Mouse (Mus musculus) gastrocnemius, postnatal 4 days (tissue): ENCODE measurements around the gene Gm3159. TPM values are rescaled to one million over a fixed set of nuclear protein-coding genes. Genes with fewer than 3 reads are reported as not detected.
"Not testable (repeated sequence)": the region's sequence is repeated elsewhere in the genome, so short reads cannot be mapped to it uniquely, and the experiment has no call there.

Experiments
- DNase-seq, 2 experiments: peaks; one replicate each; pipeline ENCODE4 v3.0.0; 2021 to 2022; ENCODE audit warnings: low spot score in 2 of 2, mixed read lengths in 2 of 2
- long read RNA-seq, 2 experiments: library from polyadenylated mRNA; stranded (forward); transcript quantifications; one replicate each; pipeline ENCODE4 v2.0.0; 2021
- total RNA-seq, 2 experiments: library from RNA; stranded (reverse); gene quantifications; 2 replicates each; pipeline ENCODE4 v1.2.3; 2021

Gm3159 gene
- total RNA-seq, result not detected
- long read RNA-seq, experiment 1, result 0 reads
- long read RNA-seq, experiment 2, result 0 reads

DNA sequence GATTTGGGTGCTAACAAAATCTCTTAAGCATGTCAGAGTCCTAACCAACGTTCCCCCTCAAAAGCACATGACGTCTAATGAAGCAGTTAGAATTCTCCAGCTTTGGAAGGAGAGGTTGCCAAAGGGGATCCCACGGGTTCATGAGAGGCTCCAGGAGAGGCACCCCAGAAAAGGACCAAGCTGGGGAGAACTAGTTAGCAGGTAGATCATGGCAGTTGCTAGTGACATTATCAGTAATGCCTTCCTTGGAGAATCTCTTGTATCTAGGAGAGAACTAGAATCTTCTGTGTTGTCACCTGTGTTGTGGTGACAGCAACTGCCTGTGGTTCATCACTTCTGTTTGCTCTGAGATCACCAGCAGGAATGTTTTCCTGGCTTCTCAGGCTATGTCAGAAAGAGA, at the start of gene Gm3159:
Gene Gm3159 (plus strand): TSS at position 301 of the 400 bp plus-strand sequence.
- not testable (repeated sequence) for DNase-seq

DNA sequence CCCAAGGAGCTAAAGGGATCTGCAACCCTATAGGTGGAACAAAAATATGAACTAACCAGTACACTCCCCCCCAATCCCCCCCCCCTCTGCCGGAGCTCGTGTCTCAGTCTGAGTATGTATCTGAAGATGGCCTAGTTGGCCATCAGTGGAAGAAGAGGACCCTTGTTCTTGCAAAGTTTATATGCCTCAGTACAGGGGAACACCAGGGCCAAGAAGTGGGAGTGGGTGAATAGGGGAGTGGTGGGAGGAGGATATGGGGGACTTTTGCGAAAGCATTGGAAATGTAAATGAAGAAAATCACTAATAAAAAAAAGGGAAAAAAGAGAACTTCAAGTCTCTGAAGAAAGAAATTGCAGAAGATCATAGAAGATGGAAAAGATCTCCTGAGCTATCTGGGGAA, 28.3 kb upstream of the Gm3159 start:
- DNase-seq, result not testable (repeated sequence)

DNA sequence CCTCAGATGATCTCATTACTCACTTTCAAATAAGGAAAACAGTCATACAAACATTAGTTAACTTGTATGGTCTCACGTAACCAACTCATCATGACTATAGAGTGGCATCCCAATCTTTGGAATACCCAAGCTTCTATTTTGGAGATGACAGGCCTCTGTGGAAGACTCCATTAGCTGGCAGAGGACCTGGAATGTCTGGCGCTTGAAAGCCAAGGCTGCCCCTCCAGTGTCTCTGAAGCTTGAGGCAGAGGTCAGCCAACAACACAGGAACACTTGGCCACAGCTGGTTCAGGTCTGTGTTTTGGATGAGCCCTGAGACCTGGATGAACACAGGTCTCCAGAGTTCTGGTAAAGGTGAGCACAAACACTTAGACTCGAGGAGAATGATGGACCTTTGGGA, 27.6 kb upstream of the Gm3159 start:
- not testable (repeated sequence) for DNase-seq

DNA sequence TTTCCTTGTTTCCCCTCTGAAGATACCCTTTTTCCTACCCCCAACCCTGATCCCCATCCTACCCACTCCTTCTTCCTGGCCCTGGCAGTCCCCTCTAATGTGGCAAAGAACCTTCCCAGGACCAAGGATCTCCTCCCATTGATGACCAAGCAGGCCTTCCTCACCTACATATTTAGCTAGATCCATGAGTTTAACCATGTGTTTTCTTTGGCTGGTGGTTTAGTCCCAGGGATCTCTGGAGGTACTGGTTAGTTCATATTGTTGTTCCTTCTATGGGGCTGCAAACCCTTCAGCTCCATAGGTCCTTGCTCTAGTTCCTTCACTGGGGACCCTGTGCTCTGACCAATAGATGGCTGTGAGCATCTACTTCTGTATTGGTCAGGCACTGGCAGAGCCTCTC, 19.5 kb upstream of the Gm3159 start:
- peak in 1 of 2 experiments; percentile 12 for DNase-seq

DNA sequence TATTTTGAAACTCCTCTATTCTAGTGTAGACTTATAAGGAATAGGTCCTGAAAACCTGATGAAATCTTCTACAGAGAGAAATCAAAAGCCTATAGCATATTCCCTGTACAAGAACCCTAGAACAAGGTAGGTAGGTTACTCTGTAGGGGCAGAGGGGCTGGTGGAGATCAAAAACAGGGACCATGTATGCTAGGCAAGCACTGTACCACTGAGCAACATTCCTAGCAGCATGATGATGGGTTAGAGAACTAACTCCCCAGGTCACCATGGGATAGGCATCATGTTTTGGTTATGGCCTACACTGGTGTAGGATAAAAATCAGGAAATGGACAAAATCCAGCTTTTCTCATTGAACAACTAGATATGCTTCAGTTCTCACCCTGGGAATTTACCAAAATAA, 11.7 kb upstream of the Gm3159 start:
- not testable (repeated sequence) for DNase-seq

DNA sequence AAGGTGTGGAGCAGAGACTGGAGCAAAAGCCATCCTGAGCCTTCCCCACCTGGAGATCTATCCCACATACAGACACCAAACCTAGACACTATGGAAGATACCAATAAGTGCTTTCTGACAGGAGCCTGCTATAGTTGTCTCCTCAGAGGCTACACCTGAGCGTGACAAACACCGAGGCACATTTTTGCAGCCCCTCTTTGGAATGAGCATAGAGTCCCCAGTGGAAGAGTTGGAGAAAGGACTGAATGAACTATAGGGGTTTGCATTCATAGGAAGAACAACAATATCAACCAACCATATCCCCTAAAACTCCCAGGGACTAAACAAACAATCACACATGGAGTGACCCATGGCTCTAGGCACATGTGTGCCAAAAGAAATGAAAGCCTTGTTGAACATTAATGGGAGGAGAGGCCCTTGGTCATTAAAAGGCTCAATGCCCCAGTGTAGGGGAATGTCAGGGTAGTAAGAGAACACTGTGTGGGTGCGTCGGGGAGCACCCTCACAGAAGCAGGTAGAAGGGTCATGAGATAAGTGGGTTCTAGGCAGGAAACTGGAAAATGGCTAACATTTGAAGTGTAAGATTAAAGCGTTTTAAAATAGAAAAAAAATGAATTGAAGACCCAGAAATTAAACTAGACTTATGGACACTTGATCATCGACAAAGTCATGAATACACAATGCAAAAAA, 4.3 kb upstream of the Gm3159 start:
- not testable (repeated sequence) for DNase-seq

DNA sequence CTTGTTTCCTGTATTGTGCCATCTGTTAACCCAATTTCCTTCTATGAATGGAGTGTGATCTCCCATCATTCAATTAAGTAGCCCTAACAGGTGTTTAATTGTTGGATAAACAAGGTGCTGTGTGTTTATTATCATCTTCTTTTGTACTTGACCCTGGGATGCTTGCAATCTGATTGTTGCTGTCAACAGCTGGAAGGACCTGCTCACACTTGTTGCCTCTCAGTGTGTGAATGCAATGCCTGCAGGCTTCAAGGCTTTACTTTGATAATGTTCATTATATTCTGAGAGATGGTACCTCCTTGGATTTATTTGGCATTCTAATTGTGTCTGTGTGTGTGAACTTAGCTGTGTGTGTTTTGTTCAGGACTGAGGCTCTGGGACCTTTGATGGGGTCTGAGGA, 1.3 kb downstream of the Gm3159 start:
- DNase-seq, result not testable (repeated sequence)

DNA sequence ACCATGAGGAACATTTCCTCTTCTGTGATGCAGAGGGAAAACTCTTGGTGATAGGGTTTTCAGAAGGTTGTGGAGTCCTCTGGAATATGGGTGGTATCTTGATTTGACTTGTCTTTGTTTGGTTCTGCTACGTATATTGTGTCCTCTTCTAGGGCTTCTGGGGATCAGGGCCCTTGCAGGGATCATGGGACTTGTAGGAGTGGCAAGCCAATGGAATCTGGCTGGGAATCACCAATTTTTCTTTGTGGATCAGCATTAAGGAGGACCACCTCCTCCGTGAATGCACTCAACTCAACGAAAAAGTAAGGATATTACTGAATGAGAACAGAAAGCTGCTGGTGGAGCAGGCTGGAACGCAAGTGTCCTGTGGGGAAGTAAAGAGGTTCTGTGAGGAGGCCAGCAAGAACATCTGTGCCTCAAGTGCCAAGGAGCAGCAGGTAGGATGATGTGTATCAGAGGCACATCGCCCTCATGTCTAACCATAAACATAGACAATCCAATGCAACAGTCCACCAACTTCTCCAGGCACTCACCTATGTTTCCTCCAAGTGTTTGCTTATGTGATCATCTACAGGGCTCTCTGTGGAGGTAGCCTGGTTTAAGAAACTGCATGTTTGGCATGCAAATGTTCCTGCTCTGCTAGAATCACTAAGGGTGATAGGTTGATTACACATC, 2.9 kb downstream of the Gm3159 start:
- DNase-seq, result not testable (repeated sequence)

DNA sequence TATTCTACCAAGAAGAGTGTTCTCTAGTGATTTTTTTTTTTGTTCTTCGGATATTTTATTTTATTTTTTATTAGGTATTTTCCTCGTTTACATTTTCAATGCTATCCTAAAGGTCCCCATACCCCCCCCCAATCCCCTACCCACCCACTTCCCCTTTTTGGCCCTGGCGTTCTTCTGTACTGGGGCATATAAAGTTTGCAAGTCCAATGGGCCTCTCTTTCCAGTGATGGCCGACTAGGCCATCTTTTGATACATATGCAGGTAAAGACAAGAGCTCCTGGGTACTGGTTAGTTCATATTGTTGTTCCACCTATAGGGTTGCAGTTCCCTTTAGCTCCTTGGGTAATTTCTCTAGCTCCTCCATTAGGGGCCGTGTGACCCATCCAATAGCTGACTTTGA, 3.9 kb downstream of the Gm3159 start:
- DNase-seq, result not testable (repeated sequence)

DNA sequence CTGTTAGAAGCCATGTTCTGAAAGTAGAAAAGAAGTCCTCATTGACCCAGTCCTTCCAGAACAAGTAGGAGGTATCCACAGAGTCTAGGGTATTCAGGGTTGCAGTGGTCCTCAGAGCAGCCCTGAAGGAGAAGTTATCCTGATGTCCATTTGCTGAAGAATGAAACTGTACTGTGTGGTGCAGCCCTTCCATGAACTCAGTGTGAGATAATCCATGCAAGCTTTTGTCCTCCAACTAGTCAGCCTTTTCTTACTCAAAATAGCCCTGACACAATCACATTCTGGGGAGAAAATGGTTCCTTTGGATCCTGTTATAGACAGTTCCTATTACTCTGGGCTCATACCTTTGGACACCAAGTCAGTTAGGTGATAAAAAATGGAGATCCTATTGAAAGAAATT, 6.5 kb downstream of the Gm3159 start:
- not testable (repeated sequence) for DNase-seq

DNA sequence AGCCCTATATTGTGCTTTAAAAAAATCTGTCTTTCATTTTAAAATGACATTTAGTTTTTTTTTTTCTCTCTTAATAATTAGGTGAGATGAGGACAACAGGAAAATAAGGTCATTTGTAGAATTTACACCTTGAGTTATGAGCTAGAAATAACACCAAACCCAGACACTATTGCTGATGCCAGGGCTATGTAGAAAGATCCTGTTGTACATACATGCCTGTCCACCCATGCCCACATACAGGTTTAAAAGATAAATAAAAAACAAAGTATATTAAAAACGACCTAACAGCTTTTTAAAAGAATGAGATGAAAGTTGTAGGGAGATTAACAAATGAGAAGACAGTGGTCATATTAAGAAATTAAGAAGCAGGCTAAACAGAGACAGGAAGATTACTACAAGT, 12.6 kb downstream of the Gm3159 start:
- DNase-seq, result not testable (repeated sequence)

DNA sequence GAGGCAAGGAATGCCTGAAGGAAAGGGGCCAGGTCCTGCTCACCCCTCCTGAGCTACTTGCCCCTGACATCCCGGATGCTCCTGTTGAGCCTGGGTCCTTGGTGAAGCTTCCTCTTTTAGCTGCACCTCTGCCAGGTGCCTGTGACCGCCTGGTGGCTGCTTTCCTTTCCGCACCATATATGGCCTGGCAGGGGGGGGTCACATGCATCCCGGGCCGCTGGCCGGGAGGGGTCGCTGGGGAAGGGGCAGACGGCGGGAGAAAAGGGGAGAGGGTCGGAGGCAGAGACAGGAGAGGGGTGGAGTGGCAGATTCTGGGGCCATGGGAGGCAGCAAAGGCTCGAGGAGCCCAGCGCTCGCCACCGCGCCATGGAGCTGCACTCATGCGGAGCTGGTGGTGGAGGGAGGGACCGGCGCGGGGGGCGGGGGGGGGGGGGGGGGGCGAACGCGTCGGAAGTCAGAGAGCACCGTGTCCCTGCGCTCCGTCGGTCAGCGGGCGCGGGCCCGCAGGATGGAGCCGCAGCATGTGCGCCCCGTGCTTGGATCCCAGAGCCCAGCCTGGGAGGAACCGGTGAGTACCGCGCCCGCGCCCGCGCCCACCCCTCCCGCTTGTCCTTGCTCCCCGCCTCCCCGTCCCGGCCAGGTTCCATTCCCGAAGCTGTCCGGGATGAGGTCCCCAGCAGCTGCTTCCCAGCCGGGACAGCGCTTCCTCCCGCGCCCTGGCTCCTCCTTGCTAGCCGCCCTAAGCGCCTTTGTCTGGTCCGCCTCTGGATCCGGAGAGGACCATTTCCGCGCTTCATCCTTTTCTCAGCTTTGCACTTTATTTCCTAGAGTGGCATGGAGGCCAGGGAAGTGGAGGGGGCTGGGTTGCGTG, 17.9 kb downstream of the Gm3159 start, which contains the start of gene Gm3164:
Gene Gm3164 (plus strand): TSS at position 484 of the 871 bp plus-strand sequence.
- peak; percentile 23 to 41 for DNase-seq

DNA sequence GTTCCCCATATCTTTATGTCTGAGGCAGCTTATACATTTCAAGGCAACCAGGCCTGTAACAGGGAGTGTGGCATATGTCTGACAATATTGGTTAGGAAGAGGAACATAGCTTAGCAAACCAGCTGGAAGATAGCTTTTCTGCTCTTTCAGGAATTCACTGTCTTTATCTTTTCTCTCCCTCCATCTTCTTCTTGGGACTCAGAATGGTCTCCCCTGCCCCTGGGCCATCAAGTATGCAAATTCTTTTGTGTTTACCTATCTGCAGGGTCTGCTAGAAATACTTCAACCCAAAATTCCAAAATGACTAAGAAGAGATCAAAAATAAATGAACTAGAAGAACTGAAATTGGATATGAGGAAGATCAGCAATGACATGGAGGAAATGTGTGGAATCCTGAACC, 33.4 kb downstream of the Gm3159 start, which contains the start of gene Gm3173:
Gene Gm3173 (plus strand): TSS at position 301 of the 400 bp plus-strand sequence.
- DNase-seq, result not testable (repeated sequence)

Other genes starting within 250 kb of the Gm3159 start
- gene Gm3127, start 232.5 kb upstream of the Gm3159 start, total RNA-seq, result not detected
- not detected for gene Gm2974, start 214.9 kb upstream of the Gm3159 start, total RNA-seq
- gene Gm3138, start 147.9 kb upstream of the Gm3159 start, total RNA-seq, result not detected
- gene Gm3149, start 80.2 kb upstream of the Gm3159 start, total RNA-seq, result not detected
- gene 2610042L04Rik, start 62.8 kb upstream of the Gm3159 start, total RNA-seq, result under 1 TPM; 0.21 to 0.39 TPM
- gene Gm3164, start 17.9 kb downstream of the Gm3159 start, total RNA-seq, result under 1 TPM in 1 of 2 experiments, not detected in 1; 0.71 TPM
- gene Gm3173, start 33.5 kb downstream of the Gm3159 start, total RNA-seq, result not detected
- under 1 TPM in 1 of 2 experiments, not detected in 1; 0.37 TPM for gene Gm3182, start 84.2 kb downstream of the Gm3159 start, total RNA-seq
- not detected for gene Gm3047, start 157.9 kb downstream of the Gm3159 start, total RNA-seq
- gene Gm8159, start 234.8 kb downstream of the Gm3159 start, total RNA-seq, result not detected